Mouse (Mus musculus) heart, postnatal 14 days (tissue): Measurements from ENCODE around the gene Rd3. TPM values are rescaled to one million over a fixed set of nuclear protein-coding genes. Genes with fewer than 3 reads are reported as not detected.

Experiments
- microRNA-seq, 2 experiments: library from miRNA; unstranded; fragments of <30 nt; microRNA quantifications; one replicate each; pipeline ENCODE4 v1.2.0; 2021 to 2022
- total RNA-seq, 2 experiments: library from RNA; stranded (reverse); gene quantifications; 2 replicates each; pipeline ENCODE4 v1.2.3; 2021

Rd3 gene
- total RNA-seq, 2 experiments from 2014 or later = 0.45 to 0.51 TPM

Small RNA genes lying within 50 kb of the gene (microRNA-seq; reads per million reads assigned to microRNA genes)
- gene Mir3473c = 0 to 0.27 reads per million in 2 experiments

Other genes starting within 250 kb of the Rd3 start
- 1 to 10 TPM; 2.6 to 4.1 TPM for gene Nek2, start 155.9 kb upstream of the Rd3 start, total RNA-seq
- 10 to 100 TPM; 21.9 to 26.4 TPM for gene Slc30a1, start 70.6 kb upstream of the Rd3 start, total RNA-seq
- gene Traf5, start 115.2 kb downstream of the Rd3 start, total RNA-seq = 10 to 100 TPM in 1 of 2 experiments, 1 to 10 TPM in 1; 9.1 to 10.5 TPM
- gene Rcor3, start 160.7 kb downstream of the Rd3 start, total RNA-seq = 10 to 100 TPM; 31.9 to 40.9 TPM
- under 1 TPM; 0.12 to 0.17 TPM for gene Kcnh1, start 213.4 kb downstream of the Rd3 start, total RNA-seq